Mouse (Mus musculus): ENCODE data around the gene Pctp. TPM values are rescaled to one million over a fixed set of nuclear protein-coding genes. Genes with fewer than 3 reads are reported as not detected.

Gene Pctp
- polyA plus RNA-seq, 1 experiment from 2014 or later: 10.5 TPM

GRCm38 (mm10) chr11:90003386-90003785 lies 692 bp upstream of the Pctp start:
- Histone ChIP-seq H3K9ac (ENCODE audit: low read depth, low read length) (no peak overlapping the region), H3K36me3 (ENCODE audit: control insufficient read depth, insufficient read depth) (no peaks in the 10 kb centered on the region), H3K4me1 (replicated peaks; ENCODE audit: control insufficient read depth, insufficient read depth, low read length) (no peaks in the 10 kb centered on the region; the same call in none of the 2 replicates), H3K4me3 (ENCODE audit: low read depth, low read length) (no peak overlapping the region), H3K9me3 (ENCODE audit: control insufficient read depth) (no peaks in the 10 kb centered on the region), H3K27ac (ENCODE audit: low read depth, low read length) (no peak overlapping the region), H3K4me2 (replicated peaks; ENCODE audit: low read depth) (no peak overlapping the region), H3K27me3 (replicated peaks; ENCODE audit: control insufficient read depth, insufficient read depth, low read length) (peaks cover 7% of the 10 kb centered on the region; the same call in 1 of the 2 replicates)
- no peak for ATAC-seq
- WGBS: 91% methylated on average over 4 of the region's 4 CpGs
- TF ChIP-seq CTCF (IDR thresholded peaks at IDR 0.05; ENCODE audit: low read depth): no peak

GRCm38 (mm10) chr11:90002987-90003348 lies 274 bp upstream of the Pctp start:
- Histone ChIP-seq H3K27ac (ENCODE audit: low read depth, low read length) (no peak overlapping the region), H3K36me3 (ENCODE audit: control insufficient read depth, insufficient read depth) (no peaks in the 10 kb centered on the region), H3K9me3 (ENCODE audit: control insufficient read depth) (no peaks in the 10 kb centered on the region), H3K4me2 (replicated peaks; ENCODE audit: low read depth) (peak overlapping the region; percentile 86), H3K9ac (ENCODE audit: low read depth, low read length) (no peak overlapping the region), H3K4me3 (ENCODE audit: low read depth, low read length) (peak overlapping the region; percentile 47), H3K4me1 (replicated peaks; ENCODE audit: control insufficient read depth, insufficient read depth, low read length) (no peaks in the 10 kb centered on the region; the same call in none of the 2 replicates), H3K27me3 (replicated peaks; ENCODE audit: control insufficient read depth, insufficient read depth, low read length) (peaks cover 7% of the 10 kb centered on the region; the same call in 1 of the 2 replicates)
- TF ChIP-seq CTCF (IDR thresholded peaks at IDR 0.05; ENCODE audit: low read depth): no peak
- 12% methylated on average over 8 of the region's 8 CpGs for WGBS
- ATAC-seq: no peak

- H3K27me3 ChIP-seq (replicated peaks; ENCODE audit: control insufficient read depth, insufficient read depth, low read length): 0 out of 2 replicates have a peak, but pooled peaks cover 7% of the 10 kb centered on the region
- no peak overlapping the region for H3K9ac ChIP-seq (ENCODE audit: low read depth, low read length)
- no peaks in the 10 kb centered on the region for H3K9me3 ChIP-seq (ENCODE audit: control insufficient read depth)
- ATAC-seq: no peak
- peak overlapping the region; percentile 47; the same call in 1 of the 2 replicates for H3K4me3 ChIP-seq (ENCODE audit: low read depth, low read length)
- TF ChIP-seq CTCF (IDR thresholded peaks at IDR 0.05; ENCODE audit: low read depth): no peak
- H3K27ac ChIP-seq (ENCODE audit: low read depth, low read length): no peak overlapping the region
- H3K4me1 ChIP-seq (replicated peaks; ENCODE audit: control insufficient read depth, insufficient read depth, low read length): no peaks in the 10 kb centered on the region; the same call in none of the 2 replicates
- 81% methylated on average over 10 of the region's 10 CpGs for WGBS
- H3K36me3 ChIP-seq (ENCODE audit: control insufficient read depth, insufficient read depth): no peaks in the 10 kb centered on the region
- peak overlapping the region; percentile 86 for H3K4me2 ChIP-seq (replicated peaks; ENCODE audit: low read depth)
Measured at GRCm38 (mm10) chr11:90001396-90002230, 1.1 kb downstream of the Pctp start.

GRCm38 (mm10) chr11:90000666-90001065 lies 2.0 kb downstream of the Pctp start:
- no peaks in the 10 kb centered on the region for H3K9me3 ChIP-seq (ENCODE audit: control insufficient read depth)
- WGBS: 88% methylated on average over 4 of the region's 4 CpGs
- TF ChIP-seq CTCF (IDR thresholded peaks at IDR 0.05; ENCODE audit: low read depth): no peak
- no peak overlapping the region for H3K9ac ChIP-seq (ENCODE audit: low read depth, low read length)
- H3K36me3 ChIP-seq (ENCODE audit: control insufficient read depth, insufficient read depth): no peaks in the 10 kb centered on the region
- H3K27me3 ChIP-seq (replicated peaks; ENCODE audit: control insufficient read depth, insufficient read depth, low read length): 0 out of 2 replicates have a peak, but pooled peaks cover 7% of the 10 kb centered on the region
- no peak overlapping the region for H3K27ac ChIP-seq (ENCODE audit: low read depth, low read length)
- no peak overlapping the region for H3K4me2 ChIP-seq (replicated peaks; ENCODE audit: low read depth)
- no peak for ATAC-seq
- H3K4me1 ChIP-seq (replicated peaks; ENCODE audit: control insufficient read depth, insufficient read depth, low read length): no peaks in the 10 kb centered on the region; the same call in none of the 2 replicates
- H3K4me3 ChIP-seq (ENCODE audit: low read depth, low read length): no peak overlapping the region

GRCm38 (mm10) chr11:89998996-89999770 lies 3.5 kb downstream of the Pctp start:
- no peak overlapping the region for H3K4me3 ChIP-seq (ENCODE audit: low read depth, low read length)
- H3K9me3 ChIP-seq (ENCODE audit: control insufficient read depth): no peaks in the 10 kb centered on the region
- no peaks in the 10 kb centered on the region; the same call in none of the 2 replicates for H3K4me1 ChIP-seq (replicated peaks; ENCODE audit: control insufficient read depth, insufficient read depth, low read length)
- H3K27ac ChIP-seq (ENCODE audit: low read depth, low read length): no peak overlapping the region
- no peak overlapping the region for H3K4me2 ChIP-seq (replicated peaks; ENCODE audit: low read depth)
- ATAC-seq: no peak
- H3K9ac ChIP-seq (ENCODE audit: low read depth, low read length): no peak overlapping the region
- no peaks in the 10 kb centered on the region for H3K36me3 ChIP-seq (ENCODE audit: control insufficient read depth, insufficient read depth)
- no peak for TF ChIP-seq CTCF (IDR thresholded peaks at IDR 0.05; ENCODE audit: low read depth)
- no peaks in the 10 kb centered on the region for H3K27me3 ChIP-seq (replicated peaks; ENCODE audit: control insufficient read depth, insufficient read depth, low read length)
- WGBS: 93% methylated on average over 18 of the region's 18 CpGs

- H3K27ac ChIP-seq (ENCODE audit: low read depth, low read length): no peak overlapping the region
- H3K9ac ChIP-seq (ENCODE audit: low read depth, low read length): no peak overlapping the region
- ATAC-seq: peak; percentile 86
- no peaks in the 10 kb centered on the region for H3K9me3 ChIP-seq (ENCODE audit: control insufficient read depth)
- no peak overlapping the region for H3K4me3 ChIP-seq (ENCODE audit: low read depth, low read length)
- no peaks in the 10 kb centered on the region; the same call in 1 of the 2 replicates for H3K4me1 ChIP-seq (replicated peaks; ENCODE audit: control insufficient read depth, insufficient read depth, low read length)
- WGBS: 48% methylated on average over 7 of the region's 7 CpGs
- no peaks in the 10 kb centered on the region for H3K36me3 ChIP-seq (ENCODE audit: control insufficient read depth, insufficient read depth)
- H3K27me3 ChIP-seq (replicated peaks; ENCODE audit: control insufficient read depth, insufficient read depth, low read length): no peaks in the 10 kb centered on the region
- H3K4me2 ChIP-seq (replicated peaks; ENCODE audit: low read depth): peak overlapping the region; percentile 47; the same call in 1 of the 2 replicates
- TF ChIP-seq CTCF (IDR thresholded peaks at IDR 0.05; ENCODE audit: low read depth): no peak
Measured at GRCm38 (mm10) chr11:89996856-89997255, 5.8 kb downstream of the Pctp start.
